Mouse (Mus musculus): ENCODE data around the gene Psmb2.

DNA sequence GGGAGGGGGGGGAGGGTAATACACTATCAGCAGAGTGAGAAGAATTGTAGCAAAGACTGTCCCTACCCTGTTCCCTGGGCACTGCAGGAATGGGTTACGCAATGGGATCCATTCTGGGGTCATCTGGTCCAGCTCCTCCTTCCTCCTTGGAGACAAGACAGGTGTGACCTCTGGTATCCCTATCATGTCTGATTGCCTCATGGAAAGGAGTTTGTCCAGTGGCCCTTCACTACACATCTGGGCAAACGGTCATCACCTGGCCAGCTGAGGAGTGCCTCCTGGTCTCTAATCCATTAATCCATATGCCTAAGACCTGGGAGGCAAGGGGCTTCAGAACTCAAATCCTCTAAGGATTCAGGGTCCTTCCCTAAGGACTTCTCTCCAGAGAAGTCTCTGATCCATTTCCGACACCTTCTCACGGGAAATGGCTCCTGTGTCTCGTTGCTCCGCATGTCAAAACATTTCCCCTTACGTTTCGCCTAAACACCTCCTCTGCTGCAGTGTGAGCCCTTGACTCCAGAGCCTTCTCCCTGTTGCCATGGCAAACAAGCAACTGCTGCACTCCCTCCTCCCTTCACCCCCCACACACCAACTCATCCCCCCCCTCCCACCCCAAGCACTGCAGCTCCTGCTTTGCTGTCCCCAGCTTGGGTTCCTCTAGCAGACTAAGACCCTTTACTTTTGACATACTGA lies 73.6 kb downstream of the Psmb2 start:
- no peak for TF ChIP-seq SRF (IDR thresholded peaks at IDR 0.05; ENCODE audit: control insufficient read depth, insufficient read length, low read depth)
- no peak for TF ChIP-seq POLR2A (IDR thresholded peaks at IDR 0.05; ENCODE audit: insufficient read length, low read depth)
- TF ChIP-seq USF1 (IDR thresholded peaks at IDR 0.05; ENCODE audit: low read depth) = no peak
